Mouse (Mus musculus): ENCODE measurements at regions not wholly inside any gene's neighbourhood (a gene's known extent, or its start where the extent isn't known, plus 50 kb on each side); places are given as distances from the start of the nearest gene placed in this dataset.
A peak's percentile ranks its signal among the peaks of the same experiment; 100 is the strongest.

GRCm38 (mm10) chr8:107824096-107824495, 118.3 kb upstream of the Zfhx3 start:
- WGBS: 22% methylated on average over 7 of the region's 7 CpGs
- H3K36me3 ChIP-seq: no peaks in the 10 kb centered on the region
- H3K27ac ChIP-seq (replicated peaks): no peak overlapping the region; the same call in 1 of the 2 replicates
- H3K9ac ChIP-seq: peak overlapping the region; percentile 59; the same call in 1 of the 2 replicates
- no peaks in the 10 kb centered on the region for H3K27me3 ChIP-seq
- no peak for ATAC-seq (ENCODE audit: low read depth)
- peak overlapping the region; percentile 57 for H3K4me2 ChIP-seq
- peaks cover 39% of the 10 kb centered on the region for H3K4me1 ChIP-seq (replicated peaks)
- peak overlapping the region; percentile 22 for H3K4me3 ChIP-seq
- no peaks in the 10 kb centered on the region for H3K9me3 ChIP-seq

- H3K4me3 ChIP-seq: peak overlapping the region; percentile 22
- peak overlapping the region; percentile 59 for H3K9ac ChIP-seq
- peak overlapping the region; percentile 64 for H3K27ac ChIP-seq (replicated peaks)
- peaks cover 36% of the 10 kb centered on the region for H3K4me1 ChIP-seq (replicated peaks)
- peak overlapping the region; percentile 57 for H3K4me2 ChIP-seq
- no peaks in the 10 kb centered on the region for H3K27me3 ChIP-seq
- no peak; the same call in 1 of the 2 replicates for ATAC-seq (ENCODE audit: low read depth)
- H3K36me3 ChIP-seq: no peaks in the 10 kb centered on the region
- H3K9me3 ChIP-seq: no peaks in the 10 kb centered on the region
- under 1% methylated on average over 14 of the region's 14 CpGs for WGBS
Measured at GRCm38 (mm10) chr8:107824640-107825039, 117.8 kb upstream of the Zfhx3 start.

- 58% methylated on average over 17 of the region's 17 CpGs for WGBS
- no peak overlapping the region for H3K4me2 ChIP-seq
- H3K36me3 ChIP-seq: no peaks in the 10 kb centered on the region
- H3K9ac ChIP-seq: no peak overlapping the region
- H3K4me1 ChIP-seq (replicated peaks): peaks cover 23% of the 10 kb centered on the region
- H3K4me3 ChIP-seq: no peak overlapping the region
- H3K27ac ChIP-seq (replicated peaks): 0 out of 2 replicates have a peak overlapping the region, but pooled peaks have one; percentile 9
- H3K27me3 ChIP-seq: no peaks in the 10 kb centered on the region
- no peak for ATAC-seq (ENCODE audit: low read depth)
- no peaks in the 10 kb centered on the region for H3K9me3 ChIP-seq
Measured at GRCm38 (mm10) chr8:107827500-107828125, 114.8 kb upstream of the Zfhx3 start.

- H3K27me3 ChIP-seq: no peaks in the 10 kb centered on the region
- peaks cover 23% of the 10 kb centered on the region for H3K4me1 ChIP-seq (replicated peaks)
- no peak overlapping the region for H3K9ac ChIP-seq
- no peak overlapping the region for H3K4me3 ChIP-seq
- no peak for ATAC-seq (ENCODE audit: low read depth)
- 90% methylated on average over 5 of the region's 5 CpGs for WGBS
- no peak overlapping the region for H3K27ac ChIP-seq (replicated peaks)
- no peaks in the 10 kb centered on the region for H3K36me3 ChIP-seq
- H3K4me2 ChIP-seq: no peak overlapping the region
- H3K9me3 ChIP-seq: no peaks in the 10 kb centered on the region
Measured at GRCm38 (mm10) chr8:107828541-107828940, 113.9 kb upstream of the Zfhx3 start.

GRCm38 (mm10) chr8:107833481-107833880, 109.0 kb upstream of the Zfhx3 start:
- H3K4me2 ChIP-seq: no peak overlapping the region
- H3K4me3 ChIP-seq: no peak overlapping the region
- no peaks in the 10 kb centered on the region for H3K27me3 ChIP-seq
- H3K9ac ChIP-seq: no peak overlapping the region
- 51% methylated on average over 10 of the region's 10 CpGs for WGBS
- H3K27ac ChIP-seq (replicated peaks): no peak overlapping the region
- ATAC-seq (ENCODE audit: low read depth): no peak
- H3K4me1 ChIP-seq (replicated peaks): no peaks in the 10 kb centered on the region
- H3K9me3 ChIP-seq: no peaks in the 10 kb centered on the region
- H3K36me3 ChIP-seq: no peaks in the 10 kb centered on the region

- no peak for ATAC-seq (ENCODE audit: low read depth)
- Histone ChIP-seq H3K4me3 (no peak overlapping the region), H3K4me1 (replicated peaks) (no peaks in the 10 kb centered on the region), H3K27ac (replicated peaks) (no peak overlapping the region), H3K9ac (no peak overlapping the region), H3K27me3 (no peaks in the 10 kb centered on the region), H3K4me2 (no peak overlapping the region), H3K36me3 (no peaks in the 10 kb centered on the region), H3K9me3 (no peaks in the 10 kb centered on the region)
- 92% methylated on average over 3 of the region's 3 CpGs for WGBS
Measured at GRCm38 (mm10) chr8:107846141-107846540, 96.3 kb upstream of the Zfhx3 start.

GRCm38 (mm10) chr8:107851236-107852043, 91.0 kb upstream of the Zfhx3 start:
- Histone ChIP-seq H3K9ac (no peak overlapping the region), H3K27ac (replicated peaks) (no peak overlapping the region), H3K4me2 (no peak overlapping the region), H3K4me1 (replicated peaks) (no peaks in the 10 kb centered on the region), H3K9me3 (no peaks in the 10 kb centered on the region), H3K4me3 (no peak overlapping the region), H3K36me3 (no peaks in the 10 kb centered on the region), H3K27me3 (no peaks in the 10 kb centered on the region)
- WGBS: 82% methylated on average over 17 of the region's 17 CpGs
- no peak for ATAC-seq (ENCODE audit: low read depth)

- H3K36me3 ChIP-seq: no peaks in the 10 kb centered on the region
- ATAC-seq (ENCODE audit: low read depth): no peak
- H3K9ac ChIP-seq: no peak overlapping the region
- no peak overlapping the region for H3K4me3 ChIP-seq
- H3K27me3 ChIP-seq: no peaks in the 10 kb centered on the region
- WGBS: 84% methylated on average over 4 of the region's 4 CpGs
- no peaks in the 10 kb centered on the region for H3K9me3 ChIP-seq
- no peaks in the 10 kb centered on the region for H3K4me1 ChIP-seq (replicated peaks)
- H3K27ac ChIP-seq (replicated peaks): no peak overlapping the region
- H3K4me2 ChIP-seq: no peak overlapping the region
Measured at GRCm38 (mm10) chr8:107859770-107860169, 82.7 kb upstream of the Zfhx3 start.

GRCm38 (mm10) chr8:107860251-107860650, 82.2 kb upstream of the Zfhx3 start:
- Histone ChIP-seq H3K9me3 (no peaks in the 10 kb centered on the region), H3K4me3 (no peak overlapping the region), H3K36me3 (no peaks in the 10 kb centered on the region), H3K4me2 (no peak overlapping the region), H3K9ac (no peak overlapping the region), H3K4me1 (replicated peaks) (peaks cover 5% of the 10 kb centered on the region), H3K27me3 (no peaks in the 10 kb centered on the region), H3K27ac (replicated peaks) (no peak overlapping the region)
- WGBS: 71% methylated on average over 4 of the region's 4 CpGs
- no peak for ATAC-seq (ENCODE audit: low read depth)

- Histone ChIP-seq H3K4me1 (replicated peaks) (peaks cover 10% of the 10 kb centered on the region), H3K4me3 (no peak overlapping the region), H3K9me3 (no peaks in the 10 kb centered on the region), H3K27ac (replicated peaks) (no peak overlapping the region), H3K36me3 (no peaks in the 10 kb centered on the region), H3K9ac (no peak overlapping the region), H3K4me2 (no peak overlapping the region), H3K27me3 (no peaks in the 10 kb centered on the region)
- WGBS: 67% methylated on average over 14 of the region's 14 CpGs
- ATAC-seq (ENCODE audit: low read depth): no peak
Measured at GRCm38 (mm10) chr8:107864802-107865651, 77.4 kb upstream of the Zfhx3 start.

GRCm38 (mm10) chr8:107865744-107866143, 76.7 kb upstream of the Zfhx3 start:
- H3K9me3 ChIP-seq: no peaks in the 10 kb centered on the region
- WGBS: 56% methylated on average over 4 of the region's 4 CpGs
- H3K27me3 ChIP-seq: no peaks in the 10 kb centered on the region

GRCm38 (mm10) chr8:107871718-107872117, 70.7 kb upstream of the Zfhx3 start:
- Histone ChIP-seq H3K9ac (peak overlapping the region; percentile 57), H3K27ac (replicated peaks) (no peak overlapping the region), H3K4me2 (peak overlapping the region; percentile 54), H3K4me3 (peak overlapping the region; percentile 24), H3K9me3 (no peaks in the 10 kb centered on the region), H3K27me3 (no peaks in the 10 kb centered on the region), H3K4me1 (replicated peaks) (peaks cover 11% of the 10 kb centered on the region), H3K36me3 (no peaks in the 10 kb centered on the region)
- ATAC-seq (ENCODE audit: low read depth): no peak; the same call in 1 of the 2 replicates
- 30% methylated on average over 15 of the region's 15 CpGs for WGBS

More at GRCm38 (mm10) chr8:107865744-107866143, 76.7 kb upstream of the Zfhx3 start:
- Histone ChIP-seq H3K4me1 (replicated peaks) (peaks cover 10% of the 10 kb centered on the region), H3K4me2 (no peak overlapping the region), H3K27ac (replicated peaks) (no peak overlapping the region), H3K36me3 (no peaks in the 10 kb centered on the region), H3K9ac (no peak overlapping the region), H3K4me3 (no peak overlapping the region)
- ATAC-seq (ENCODE audit: low read depth): no peak
